Mouse (Mus musculus): ENCODE measurements at regions not wholly inside any gene's neighbourhood (a gene's known extent, or its start where the extent isn't known, plus 50 kb on each side); places are given as distances from the start of the nearest gene placed in this dataset.

DNA sequence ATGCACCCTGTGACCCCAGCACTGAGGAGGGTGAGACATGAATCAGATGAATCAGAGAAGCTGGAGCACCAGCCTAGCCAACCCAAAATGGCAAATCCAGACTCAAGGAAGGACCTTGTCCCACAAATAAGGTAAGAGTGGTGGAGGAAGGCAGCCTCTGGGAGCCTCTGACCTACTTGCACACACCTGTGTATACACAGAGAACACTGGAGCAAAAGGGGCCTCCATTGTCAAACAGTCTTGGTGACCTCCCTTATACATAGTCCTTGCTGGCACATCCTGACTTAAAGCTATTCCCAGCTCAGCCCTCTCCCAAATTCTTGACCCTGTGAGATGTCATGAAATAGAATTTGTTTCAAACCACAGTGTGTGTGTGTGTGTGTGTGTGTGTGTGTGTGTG, 57.1 kb downstream of the Inhbb start:
- TF ChIP-seq CTCF (IDR thresholded peaks at IDR 0.05; ENCODE audit: insufficient read depth, low read depth, low read length), result no peak
- TF ChIP-seq POLR2A (IDR thresholded peaks at IDR 0.05; ENCODE audit: insufficient read depth, low read depth, low read length), result no peak

Measured in olfactory bulb, adult 2 months (tissue).